Mouse (Mus musculus) cerebellum, adult 2 months (tissue): ENCODE data around the gene Scnn1g. TPM values are rescaled to one million over a fixed set of nuclear protein-coding genes. Genes with fewer than 3 reads are reported as not detected.

ENCODE experiments used
- DNase-seq, 2 experiments: peaks; one replicate each; pipeline ENCODE4 v3.0.0; 2021
- H3K27ac ChIP-seq: fragments of 200-500 bp; 2 replicates; pipeline ENCODE4 v1.5.1; 2012; ENCODE audit warnings: low read length, control low read depth, inconsistent platforms; ENCODE audit not compliant: insufficient read depth
- H3K27me3 ChIP-seq: fragments of 200-500 bp; 2 replicates; pipeline ENCODE4 v1.6.1; 2012; ENCODE audit warnings: inconsistent platforms, mild to moderate bottlenecking, low read length, moderate library complexity; ENCODE audit not compliant: control insufficient read depth, insufficient read depth
- H3K4me1 ChIP-seq: fragments of 200-500 bp; 2 replicates; pipeline ENCODE4 v1.6.1; 2011; ENCODE audit warnings: low read length; ENCODE audit not compliant: control insufficient read depth, insufficient read depth
- H3K4me3 ChIP-seq: fragments of 200-500 bp; replicated peaks from 2 replicates; pipeline ENCODE3; 2011; ENCODE audit warnings: mild to moderate bottlenecking, low read depth, low read length, control low read depth; ENCODE audit not compliant: insufficient read depth
- CTCF ChIP-seq: fragments of 200-500 bp; IDR thresholded peaks from 2 replicates; pipeline ENCODE4 v1.5.1; 2011; ENCODE audit warnings: low read depth, mild to moderate bottlenecking, control low read depth, low read length, moderate library complexity, borderline replicate concordance; ENCODE audit not compliant: insufficient read depth
- POLR2A ChIP-seq: fragments of 200-500 bp; IDR thresholded peaks from 2 replicates; pipeline ENCODE4 v1.6.1; 2011; ENCODE audit warnings: low read length, control low read depth, borderline replicate concordance; ENCODE audit not compliant: insufficient read depth
- WGBS: fragments of 180-500 bp; shearing (Covaris S2); methylation state at CpG from one replicate; pipeline ENCODE4 v1.1.7; 2018; 5-methylcytosine and 5-hydroxymethylcytosine counted together
- polyA plus RNA-seq: library from polyadenylated mRNA; depleted of rRNA; stranded (reverse); fragments of >200 nt; gene quantifications from 2 replicates; pipeline ENCODE4 v1.2.3, GENCODE M21; 2012

Gene Scnn1g
- polyA plus RNA-seq, 1 experiment: 2.7 TPM

DNA sequence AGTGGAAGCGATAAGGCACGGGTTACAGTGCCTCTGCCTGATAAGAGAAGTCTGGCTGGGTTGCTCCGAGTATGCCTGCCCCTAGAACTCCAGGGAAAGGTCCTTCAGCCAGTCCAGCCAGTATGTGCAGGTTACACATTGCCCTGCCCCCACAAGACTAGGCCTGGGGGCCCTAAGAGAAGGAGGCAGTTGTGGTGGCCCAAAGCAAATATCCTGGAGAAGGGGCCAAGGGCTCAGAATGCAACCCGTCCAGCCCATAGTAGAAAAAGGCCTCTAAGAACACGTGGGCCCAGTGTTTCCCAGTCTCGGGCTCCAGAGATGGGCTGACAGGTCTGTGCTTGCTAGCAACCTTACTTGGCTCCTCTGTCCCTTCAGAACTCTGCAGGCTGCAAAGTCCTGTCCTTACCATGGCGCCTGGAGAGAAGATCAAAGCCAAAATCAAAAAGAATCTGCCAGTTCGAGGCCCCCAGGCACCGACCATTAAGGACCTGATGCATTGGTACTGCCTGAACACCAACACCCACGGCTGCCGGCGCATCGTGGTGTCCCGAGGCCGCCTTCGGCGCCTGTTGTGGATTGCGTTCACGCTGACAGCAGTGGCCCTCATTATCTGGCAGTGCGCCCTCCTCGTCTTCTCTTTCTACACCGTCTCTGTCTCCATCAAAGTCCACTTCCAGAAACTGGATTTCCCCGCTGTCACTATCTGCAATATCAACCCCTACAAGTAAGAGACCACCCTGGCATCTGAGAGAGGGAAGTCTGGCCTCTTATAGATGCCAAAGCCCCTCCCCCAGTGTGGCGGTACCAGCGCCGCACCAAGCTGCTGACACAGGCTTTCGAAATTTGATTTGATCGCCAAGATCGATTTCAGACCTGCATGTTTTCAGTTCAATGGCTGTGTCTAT is 3.5 kb downstream of the Scnn1g start:
- no peak overlapping the region for H3K27ac ChIP-seq
- WGBS: 70% methylated on average over 29 of the region's 29 CpGs
- DNase-seq: peak in 1 of 2 experiments; percentile 25
- H3K4me1 ChIP-seq: no peaks in the 10 kb centered on the region
- no peak overlapping the region for H3K4me3 ChIP-seq
- no peaks in the 10 kb centered on the region for H3K27me3 ChIP-seq
- TF ChIP-seq POLR2A: no peak
- TF ChIP-seq CTCF: no peak

DNA sequence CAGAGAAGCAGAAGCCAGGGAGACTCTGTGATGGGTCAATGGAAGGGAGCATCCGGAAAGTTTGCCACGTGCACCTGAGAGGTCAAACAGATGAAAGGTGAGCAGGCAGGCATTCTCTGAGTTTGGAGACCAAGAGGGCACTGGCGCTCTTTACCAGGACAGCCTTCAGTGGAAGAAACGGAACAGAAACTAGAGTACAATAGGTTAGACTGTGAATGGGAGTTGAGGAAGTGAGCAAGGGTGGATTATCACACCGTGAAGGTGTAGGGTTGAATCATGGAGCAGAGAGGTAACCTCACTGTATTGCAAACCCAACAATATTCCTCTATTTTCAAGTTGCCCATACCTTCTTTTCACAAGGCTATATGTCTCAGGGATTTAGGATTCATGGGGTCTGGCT is 16.0 kb downstream of the Scnn1g start:
- 84% methylated on average over 5 of the region's 5 CpGs for WGBS
- H3K4me1 ChIP-seq: no peaks in the 10 kb centered on the region
- no peak for DNase-seq
- H3K4me3 ChIP-seq: no peak overlapping the region
- H3K27ac ChIP-seq: no peak overlapping the region
- TF ChIP-seq CTCF (no peak), POLR2A (no peak)
- H3K27me3 ChIP-seq: no peaks in the 10 kb centered on the region

DNA sequence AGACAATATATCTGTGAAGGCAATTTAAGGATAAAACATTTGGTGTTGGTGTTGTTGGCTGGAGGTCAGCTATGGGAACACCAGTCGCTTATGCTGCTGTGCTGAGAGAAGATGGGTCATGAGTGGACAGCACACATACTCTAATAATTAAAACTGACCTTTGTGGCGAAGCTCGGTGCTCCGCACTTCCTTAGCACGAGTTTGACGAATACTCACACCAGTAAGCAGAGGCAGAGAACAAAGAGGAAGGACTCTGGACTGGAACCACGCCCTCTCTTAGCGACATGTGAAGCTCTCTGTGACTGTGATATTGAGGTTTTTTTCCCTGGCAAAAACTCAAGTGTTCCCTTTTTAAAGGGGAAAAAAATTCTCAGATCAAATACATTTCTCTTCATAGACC is 20.5 kb downstream of the Scnn1g start:
- no peak for DNase-seq
- H3K4me3 ChIP-seq: no peak overlapping the region
- H3K27me3 ChIP-seq: no peaks in the 10 kb centered on the region
- peaks cover 3% of the 10 kb centered on the region for H3K4me1 ChIP-seq
- H3K27ac ChIP-seq: no peak overlapping the region
- 73% methylated on average over 8 of the region's 8 CpGs for WGBS
- TF ChIP-seq CTCF: no peak
- TF ChIP-seq POLR2A: no peak

GRCm38 (mm10) chr7:121763328-121763727 is 29.0 kb downstream of the Scnn1g start:
- no peak for DNase-seq
- TF ChIP-seq POLR2A: no peak
- no peak overlapping the region for H3K27ac ChIP-seq
- no peaks in the 10 kb centered on the region for H3K4me1 ChIP-seq
- H3K4me3 ChIP-seq: no peak overlapping the region
- H3K27me3 ChIP-seq: no peaks in the 10 kb centered on the region
- 85% methylated on average over 4 of the region's 4 CpGs for WGBS

DNA sequence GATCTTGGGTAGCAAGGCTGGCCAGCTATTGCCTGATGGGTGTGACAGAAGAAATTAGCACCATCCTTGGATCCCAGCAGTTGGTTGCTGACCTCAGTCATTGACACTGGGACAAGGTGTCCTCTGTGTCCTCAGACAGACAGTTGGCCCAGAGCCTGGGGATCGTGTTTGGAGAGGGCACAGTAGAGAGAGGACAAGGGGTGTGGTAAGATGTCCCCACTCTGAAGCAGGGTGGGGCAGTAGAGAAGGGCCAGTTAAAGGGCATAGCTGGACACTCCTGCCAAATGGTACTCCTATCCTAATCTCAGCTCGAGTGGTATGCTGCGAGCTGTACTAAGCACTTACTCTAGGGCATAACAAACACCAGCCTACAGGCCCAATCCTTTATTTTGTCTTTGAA is 33.6 kb downstream of the Scnn1g start:
- Histone ChIP-seq H3K27ac (no peak overlapping the region), H3K4me3 (no peak overlapping the region), H3K27me3 (no peaks in the 10 kb centered on the region), H3K4me1 (no peaks in the 10 kb centered on the region)
- DNase-seq: no peak
- WGBS: 67% methylated on average over 3 of the region's 3 CpGs
- TF ChIP-seq POLR2A (no peak), CTCF (no peak)

GRCm38 (mm10) chr7:121768983-121769382 is 34.7 kb downstream of the Scnn1g start:
- no peak for DNase-seq
- TF ChIP-seq POLR2A (no peak), CTCF (no peak)
- Histone ChIP-seq H3K27me3 (no peaks in the 10 kb centered on the region), H3K4me1 (no peaks in the 10 kb centered on the region), H3K4me3 (no peak overlapping the region), H3K27ac (no peak overlapping the region)
- 68% methylated on average over 9 of the region's 9 CpGs for WGBS

DNA sequence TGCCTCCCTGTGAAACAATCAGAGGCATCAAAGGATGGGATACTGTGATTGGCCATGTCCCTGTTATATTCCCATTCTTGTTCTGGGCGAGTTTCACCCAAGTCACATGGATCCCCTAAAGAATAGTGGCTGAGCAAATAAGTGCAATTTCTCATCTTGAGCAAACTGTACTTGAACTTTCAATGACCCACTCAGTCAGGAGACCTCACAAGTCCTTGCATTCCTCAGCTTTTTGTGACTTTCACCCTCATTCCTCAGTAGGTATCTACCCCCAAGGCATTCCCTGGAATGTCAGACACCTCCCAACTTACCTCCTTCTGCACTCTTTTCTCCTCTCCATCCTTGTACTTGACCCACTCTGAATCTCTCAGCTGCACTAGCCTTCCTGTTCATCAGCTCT is 44.3 kb downstream of the Scnn1g start:
- no peak for TF ChIP-seq CTCF
- TF ChIP-seq POLR2A: no peak
- H3K27me3 ChIP-seq: no peaks in the 10 kb centered on the region
- H3K4me3 ChIP-seq: no peak overlapping the region
- H3K4me1 ChIP-seq: no peaks in the 10 kb centered on the region
- no peak overlapping the region for H3K27ac ChIP-seq
- WGBS: 58% methylated on average over 1 of the region's 1 CpGs
- DNase-seq: no peak

DNA sequence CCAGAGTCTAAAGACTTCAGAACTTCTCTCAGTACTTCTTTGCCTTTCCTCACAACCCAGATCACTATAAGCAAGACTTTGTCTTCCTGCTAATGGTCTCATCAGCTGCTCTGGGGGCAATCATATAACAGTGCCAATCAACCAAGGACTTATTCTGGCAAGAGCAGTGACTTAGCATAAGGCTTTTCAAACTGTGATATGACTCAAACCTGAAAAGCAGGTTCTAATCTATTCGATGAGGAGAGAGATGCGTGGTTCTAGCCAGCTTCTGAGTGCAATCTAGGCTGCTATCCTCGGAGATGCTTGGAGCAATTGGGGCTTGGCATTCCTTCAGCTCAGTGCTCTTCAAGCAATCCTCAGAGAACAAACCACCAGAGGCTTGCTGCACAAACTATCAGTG is 44.7 kb downstream of the Scnn1g start:
- Histone ChIP-seq H3K4me1 (no peaks in the 10 kb centered on the region), H3K27me3 (no peaks in the 10 kb centered on the region), H3K4me3 (no peak overlapping the region), H3K27ac (no peak overlapping the region)
- no peak for DNase-seq
- 73% methylated on average over 3 of the region's 3 CpGs for WGBS
- TF ChIP-seq POLR2A (no peak), CTCF (no peak)
